Mouse (Mus musculus): ENCODE measurements around the gene Plppr2.

Plppr2 gene

DNA sequence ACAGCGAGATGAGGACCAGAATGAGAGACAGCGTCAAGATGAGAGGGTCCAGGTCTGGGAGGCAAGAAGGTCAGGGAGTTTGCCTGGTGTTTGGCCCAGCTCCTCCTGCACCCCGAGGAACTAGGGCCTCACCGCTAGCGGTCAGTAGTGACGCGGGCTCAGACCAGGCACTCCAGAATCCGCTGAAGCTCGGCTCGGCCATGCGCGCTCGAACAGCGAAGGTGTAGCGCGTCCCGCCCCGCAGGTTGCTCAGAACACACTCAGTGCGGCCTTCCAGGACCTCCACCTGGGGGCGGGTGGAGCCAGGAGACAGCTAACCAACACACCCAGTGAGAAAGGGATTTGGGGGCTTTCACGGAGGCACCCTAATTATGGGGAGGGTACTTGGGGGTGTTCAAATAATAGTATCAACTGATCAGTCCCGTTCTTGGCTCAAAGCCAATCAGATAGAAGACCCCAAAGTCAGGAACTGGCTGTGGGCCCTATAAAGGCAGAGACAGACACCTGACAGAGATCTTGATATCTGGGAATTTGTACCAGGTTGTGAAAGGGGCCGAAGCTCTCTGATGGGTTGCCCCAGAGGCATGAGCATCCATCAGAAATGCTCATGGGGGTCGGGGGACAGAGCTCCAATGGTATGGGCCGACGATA, 23.9 kb downstream of the Plppr2 start:
- DNase-seq (ENCODE audit: extremely low read depth, insufficient read length, low spot score), result no peak

DNA sequence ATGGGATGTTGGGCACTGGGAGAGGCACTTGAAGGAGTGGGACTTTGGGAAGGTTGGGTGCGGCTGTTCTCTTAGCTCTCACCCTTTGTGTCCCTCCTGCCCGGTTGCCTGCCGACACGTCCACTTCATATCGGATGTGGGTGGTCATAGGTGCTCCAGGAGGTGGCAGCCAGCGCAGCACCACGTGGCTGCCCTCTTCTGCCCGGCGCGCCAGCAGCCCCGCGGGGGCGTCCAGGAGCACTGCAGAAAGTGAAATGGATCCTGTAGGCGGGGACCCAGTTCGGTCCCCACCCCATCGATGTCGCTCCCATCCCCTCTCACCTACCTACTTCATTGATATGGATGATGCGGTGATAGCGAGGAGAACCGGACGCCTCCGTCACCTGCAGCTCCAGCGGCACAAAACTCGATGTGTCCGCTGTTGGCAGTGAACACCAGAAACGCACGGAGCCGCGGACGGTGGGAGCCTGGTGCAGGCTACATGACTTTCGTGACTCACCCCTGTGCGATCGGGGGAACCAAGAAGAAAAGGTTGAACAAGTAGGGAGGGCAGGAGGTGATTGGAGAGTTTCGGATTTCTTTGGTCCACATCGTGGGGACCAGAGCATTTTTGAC, 24.6 kb downstream of the Plppr2 start:
- DNase-seq (ENCODE audit: extremely low read depth, insufficient read length, low spot score), result no peak

DNA sequence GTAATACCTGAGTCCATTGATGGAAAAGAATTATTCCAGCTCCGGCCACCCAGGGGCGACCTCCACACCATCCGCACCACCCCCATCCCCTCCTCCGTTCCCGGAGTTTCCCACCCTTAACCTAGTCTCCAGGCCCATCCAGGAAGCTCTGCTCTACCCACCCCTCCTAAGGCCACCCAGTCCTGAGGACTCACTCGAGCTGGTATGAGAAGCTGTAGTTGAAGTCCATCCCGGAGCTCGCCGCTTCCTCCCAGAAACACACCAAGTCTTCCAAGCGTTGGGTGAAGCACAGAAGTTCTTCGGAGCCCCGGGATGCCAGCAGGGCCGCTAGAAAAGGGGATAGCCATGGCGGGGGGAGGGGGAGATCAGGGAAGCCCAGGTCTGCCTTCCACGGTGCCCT, 25.2 kb downstream of the Plppr2 start:
- DNase-seq (ENCODE audit: extremely low read depth, insufficient read length, low spot score), result no peak

DNA sequence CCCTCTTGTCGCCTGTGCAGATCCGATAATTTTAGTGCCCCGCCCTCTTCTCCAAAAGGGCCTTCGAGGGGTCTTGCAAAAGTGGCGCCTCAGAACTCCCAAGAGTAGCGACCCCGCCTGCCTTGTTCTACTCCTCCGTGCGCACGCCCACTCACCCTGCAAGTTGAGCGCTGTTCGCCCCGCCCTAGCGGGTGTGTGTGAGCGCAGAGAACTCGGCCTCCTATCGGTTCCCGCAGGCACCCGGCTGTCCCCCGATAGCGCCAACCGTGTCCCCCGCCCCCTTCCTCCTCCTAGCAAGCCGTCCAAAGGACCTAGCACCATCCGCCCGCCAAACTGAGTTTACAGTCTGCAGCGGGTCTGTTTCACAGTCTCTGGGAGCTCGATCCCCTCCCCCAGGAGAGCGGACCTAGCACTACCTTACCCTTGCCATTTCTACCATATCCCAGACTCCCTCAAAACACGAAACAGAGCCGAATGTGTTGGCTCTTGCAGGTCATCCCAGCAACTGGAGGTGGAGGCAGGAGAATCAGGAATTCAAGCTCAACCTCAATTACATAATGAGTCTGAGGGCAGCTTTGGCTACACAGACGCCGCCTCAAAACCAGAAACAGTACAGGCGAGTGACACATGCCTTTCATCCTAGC, 25.7 kb downstream of the Plppr2 start:
- no peak for DNase-seq (ENCODE audit: extremely low read depth, insufficient read length, low spot score)

DNA sequence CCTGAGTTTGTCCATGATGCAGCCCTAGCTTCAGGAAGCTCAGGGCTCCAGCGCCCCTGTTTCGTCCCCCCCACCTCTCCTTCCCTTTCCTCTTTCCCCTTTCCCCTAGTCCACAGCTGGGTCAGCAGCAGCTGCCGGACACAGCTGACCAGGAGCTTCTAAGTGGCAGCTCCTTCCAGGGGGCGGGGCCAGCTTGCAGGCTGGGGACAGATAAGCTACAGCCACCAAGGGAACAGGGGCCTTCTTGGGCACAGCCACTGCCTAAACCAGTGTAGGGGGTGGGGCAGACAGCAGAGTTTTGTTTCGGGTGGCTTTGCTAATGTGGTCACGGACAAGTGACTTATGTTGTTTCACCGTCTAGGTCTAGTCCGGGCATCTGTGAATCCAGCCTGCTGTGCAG, 26.6 kb downstream of the Plppr2 start, which contains the start of gene Epor:
Gene Epor (minus strand): TSS at position 90 of the 400 bp plus-strand sequence.
- DNase-seq (ENCODE audit: extremely low read depth, insufficient read length, low spot score), result no peak

DNA sequence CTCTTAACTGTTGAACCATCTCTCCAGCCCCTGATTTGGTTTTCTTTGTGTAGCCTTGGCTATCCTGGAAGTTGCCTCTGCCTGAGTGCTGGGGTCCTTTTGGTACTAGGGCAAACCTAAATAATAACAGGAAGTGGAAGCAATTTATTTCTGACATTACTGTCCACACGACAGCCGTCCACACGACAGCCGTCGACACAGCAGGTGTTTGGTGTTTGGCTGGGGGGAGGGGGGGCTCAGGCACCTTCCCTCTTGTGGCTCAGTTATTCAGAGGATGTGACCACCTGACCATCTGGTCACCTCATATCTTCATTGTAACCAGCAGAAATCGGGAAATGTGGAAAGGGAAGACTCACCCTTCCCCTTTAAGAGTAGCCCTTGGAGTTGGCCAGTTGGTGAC, 32.0 kb downstream of the Plppr2 start:
- no peak for DNase-seq (ENCODE audit: extremely low read depth, insufficient read length, low spot score)

DNA sequence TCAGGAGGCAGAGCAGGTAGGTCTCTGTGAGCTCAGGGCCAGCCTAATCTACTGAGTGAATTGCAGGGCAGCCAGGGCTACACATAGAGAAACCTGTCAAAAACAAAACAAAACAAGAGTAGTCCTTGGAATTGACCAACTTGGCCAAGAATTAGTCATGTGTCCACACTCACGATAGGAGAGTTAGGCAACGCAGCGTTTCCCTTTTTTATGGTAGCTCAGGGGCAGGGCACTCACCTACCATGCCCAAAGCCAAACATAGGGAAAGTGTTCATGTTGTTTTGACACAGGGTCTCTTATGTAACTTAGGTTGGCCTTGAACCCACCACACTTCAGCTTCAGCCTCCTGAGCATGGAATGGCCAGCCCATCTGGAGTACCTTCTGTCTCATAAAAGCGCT, 32.5 kb downstream of the Plppr2 start:
- DNase-seq (ENCODE audit: extremely low read depth, insufficient read length, low spot score), result no peak

DNA sequence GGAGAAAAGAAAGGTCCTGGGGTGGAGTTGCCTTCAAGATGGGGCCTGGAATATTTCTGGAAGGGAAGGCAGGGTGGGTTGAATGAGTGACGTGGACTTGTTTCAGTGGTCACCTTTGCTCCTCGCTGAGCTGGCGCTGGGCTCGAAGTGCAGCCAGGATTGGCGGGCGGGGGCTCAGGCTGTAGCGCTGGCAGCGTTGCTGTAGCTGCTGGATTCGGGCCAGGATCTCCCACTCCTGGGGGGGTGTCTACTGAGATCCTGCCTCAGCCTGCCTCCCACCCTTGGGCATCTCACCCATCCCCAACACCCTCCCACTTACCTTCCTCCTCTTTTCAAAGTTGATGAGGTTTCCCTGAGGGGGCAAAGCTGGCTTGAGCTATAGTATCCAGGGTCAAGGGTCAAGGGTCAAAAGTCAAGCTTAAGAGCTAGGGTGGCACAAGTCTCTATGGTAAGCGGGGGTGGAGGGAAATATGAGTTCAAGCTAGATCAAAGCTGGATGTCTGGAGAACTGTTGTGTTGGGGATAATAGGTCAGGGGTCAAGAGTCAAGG, 39.9 kb downstream of the Plppr2 start:
- no peak for DNase-seq (ENCODE audit: extremely low read depth, insufficient read length, low spot score)

DNA sequence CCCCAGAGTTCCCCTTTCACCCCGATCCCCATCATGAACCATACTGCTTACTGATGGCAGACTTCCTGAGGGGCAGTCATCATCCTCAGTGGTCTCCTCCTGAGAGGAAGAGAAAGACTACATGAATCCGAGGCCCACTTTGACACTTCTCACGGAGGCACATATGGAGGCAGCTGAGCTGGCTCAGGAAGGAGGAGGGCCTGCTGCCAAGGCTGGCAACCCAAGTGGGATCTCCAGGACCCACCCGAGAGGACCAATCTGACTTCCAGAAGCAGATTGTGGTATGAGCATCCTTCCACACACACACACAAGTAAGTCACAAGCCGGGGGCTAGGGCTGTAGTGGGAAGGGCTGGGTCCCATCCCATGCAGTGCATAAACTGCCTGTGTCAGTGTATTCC, 40.5 kb downstream of the Plppr2 start:
- no peak for DNase-seq (ENCODE audit: extremely low read depth, insufficient read length, low spot score)

DNA sequence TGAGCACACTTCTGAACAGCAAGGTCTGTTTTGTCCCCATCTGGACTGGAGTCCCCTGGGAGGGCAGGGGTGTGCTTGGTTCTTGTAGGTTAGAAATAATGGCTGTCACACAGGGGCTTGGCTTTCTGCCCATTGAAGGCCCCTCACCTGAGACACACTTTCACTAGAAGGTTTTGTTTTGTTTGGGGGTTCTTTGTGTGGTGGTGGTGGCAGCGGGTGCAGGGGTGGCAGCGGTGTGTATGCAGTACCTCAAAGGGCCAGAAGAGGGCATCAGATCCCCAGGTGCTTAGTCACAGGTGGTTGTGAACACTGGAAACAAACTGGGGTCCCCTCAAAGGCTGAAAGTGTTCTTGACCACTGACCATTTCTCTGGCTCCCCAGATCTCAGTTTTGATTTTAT, 41.1 kb downstream of the Plppr2 start:
- DNase-seq (ENCODE audit: extremely low read depth, insufficient read length, low spot score), result no peak

DNA sequence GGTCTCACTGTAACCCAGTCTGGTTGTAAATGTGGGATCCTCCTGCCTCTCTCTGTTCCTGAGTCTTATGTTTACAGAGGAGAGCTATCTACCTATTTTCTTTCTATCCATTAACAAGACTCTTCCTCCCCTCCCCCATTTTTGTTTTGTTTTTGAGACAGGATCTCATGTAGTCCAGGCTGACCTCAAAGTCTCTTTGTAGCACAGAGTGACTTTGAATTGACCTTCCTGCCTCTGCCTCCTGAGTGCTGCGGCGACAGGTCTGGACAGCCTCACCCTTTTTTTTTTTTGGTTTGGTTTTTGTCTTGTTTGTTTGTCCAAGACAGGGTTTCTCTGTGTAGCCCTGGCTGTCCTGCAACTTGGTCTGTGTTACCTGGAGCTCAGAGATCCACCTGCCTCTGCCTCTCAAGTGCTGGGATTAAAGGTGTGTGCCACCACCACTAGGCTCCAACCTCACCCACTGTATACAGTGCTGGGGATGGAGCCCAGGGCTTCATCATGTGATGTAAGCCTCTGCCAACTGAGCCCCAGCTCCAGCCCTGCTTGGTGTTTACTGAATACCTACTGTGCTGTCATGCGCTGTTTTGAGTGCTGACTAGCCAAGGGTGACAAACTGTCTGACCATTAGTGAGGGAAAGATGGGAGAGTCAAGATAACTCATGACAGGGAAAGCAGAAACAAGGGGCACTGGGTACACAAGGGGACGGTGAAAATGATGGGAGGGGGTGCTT, 41.7 kb downstream of the Plppr2 start:
- DNase-seq (ENCODE audit: extremely low read depth, insufficient read length, low spot score), result no peak

DNA sequence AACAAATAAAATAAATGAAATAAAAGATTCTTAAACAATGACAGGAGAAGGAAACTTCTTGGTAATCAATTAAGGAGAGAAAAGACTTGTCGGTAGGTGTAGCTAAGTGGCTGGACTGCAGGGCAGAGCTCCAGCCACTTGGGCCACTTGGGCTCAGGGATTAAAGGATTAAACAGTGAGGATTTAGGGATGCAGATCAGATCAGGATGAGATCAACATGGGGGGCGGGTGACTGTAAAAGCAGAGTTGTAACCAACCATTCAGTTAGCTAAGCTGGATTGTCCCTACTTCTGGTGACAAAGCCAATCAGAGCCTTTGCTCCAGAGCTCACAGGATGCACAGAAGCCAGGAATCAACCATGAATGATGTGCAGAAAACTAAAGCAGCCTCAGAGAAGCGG, 47.1 kb downstream of the Plppr2 start:
- no peak for DNase-seq (ENCODE audit: extremely low read depth, insufficient read length, low spot score)

DNA sequence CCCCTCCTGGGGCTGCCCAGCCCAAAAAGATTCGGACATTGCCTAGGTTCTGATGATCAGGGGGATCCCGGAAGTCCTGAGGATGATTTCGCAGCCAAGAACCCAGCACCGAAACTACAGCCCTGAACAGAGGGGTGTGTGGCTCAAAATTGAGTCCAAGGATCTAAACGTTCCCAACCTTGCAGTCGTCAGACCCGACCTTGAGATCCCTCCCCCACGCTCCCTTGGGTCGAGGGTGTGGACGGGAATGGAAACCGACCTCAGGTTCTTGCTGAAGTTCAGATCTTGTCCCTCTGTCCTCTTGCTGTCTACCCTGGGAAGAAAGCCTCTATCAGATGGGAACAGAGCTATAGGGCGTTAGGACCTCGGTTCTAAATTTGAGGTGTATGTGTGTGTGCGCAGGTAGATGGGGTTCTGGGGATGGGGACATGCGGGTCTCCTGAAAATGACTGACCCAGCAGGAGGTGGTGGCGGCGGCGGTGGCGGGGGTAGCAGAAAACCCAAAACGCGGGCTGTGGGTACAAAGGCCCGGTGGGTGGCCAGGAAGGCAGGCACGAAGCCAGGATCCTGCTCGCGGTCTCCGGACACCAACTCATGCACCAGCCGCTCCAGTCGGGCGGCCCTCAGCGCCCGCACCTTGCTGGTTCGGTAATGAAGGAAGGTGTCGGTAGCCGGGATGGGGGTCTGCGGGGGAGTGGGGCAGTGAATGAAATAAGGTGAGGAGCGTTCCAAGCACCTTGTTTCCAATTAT, 50.9 kb downstream of the Plppr2 start:
- DNase-seq (ENCODE audit: extremely low read depth, insufficient read length, low spot score), result no peak

DNA sequence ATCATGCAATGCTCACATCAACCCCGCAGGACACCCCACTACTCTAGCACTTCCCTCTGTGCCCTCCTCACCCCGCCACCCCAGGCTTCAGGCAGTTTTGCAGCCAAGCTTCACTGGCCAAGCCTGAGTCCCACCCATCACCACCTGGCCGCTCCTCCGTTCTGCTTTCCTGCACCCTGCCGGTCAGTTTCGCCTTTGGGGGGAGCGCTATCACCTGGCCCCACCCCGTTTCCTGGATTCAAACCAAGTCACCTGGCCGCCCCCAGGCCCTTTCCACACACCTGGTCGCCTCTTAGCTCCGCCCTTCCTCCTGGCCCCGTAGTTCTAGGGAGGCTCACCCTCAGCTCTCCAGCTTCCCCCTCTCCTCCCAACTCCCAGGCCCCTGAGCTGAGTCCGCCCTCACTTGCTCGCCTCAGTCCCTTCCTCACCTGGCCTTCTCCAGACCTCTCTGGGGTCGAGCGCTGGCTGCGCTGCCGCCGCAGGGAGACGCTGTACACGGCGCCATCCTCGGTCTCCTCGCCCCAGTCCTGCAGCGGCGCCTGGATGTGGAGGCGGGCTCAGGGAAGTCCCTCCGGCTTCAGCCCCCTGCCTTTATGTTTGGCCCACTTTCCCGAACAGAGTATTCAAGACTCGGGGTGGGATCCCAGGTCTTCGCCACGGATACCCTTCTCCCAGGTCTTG, 51.7 kb downstream of the Plppr2 start:
- no peak for DNase-seq (ENCODE audit: extremely low read depth, insufficient read length, low spot score)

DNA sequence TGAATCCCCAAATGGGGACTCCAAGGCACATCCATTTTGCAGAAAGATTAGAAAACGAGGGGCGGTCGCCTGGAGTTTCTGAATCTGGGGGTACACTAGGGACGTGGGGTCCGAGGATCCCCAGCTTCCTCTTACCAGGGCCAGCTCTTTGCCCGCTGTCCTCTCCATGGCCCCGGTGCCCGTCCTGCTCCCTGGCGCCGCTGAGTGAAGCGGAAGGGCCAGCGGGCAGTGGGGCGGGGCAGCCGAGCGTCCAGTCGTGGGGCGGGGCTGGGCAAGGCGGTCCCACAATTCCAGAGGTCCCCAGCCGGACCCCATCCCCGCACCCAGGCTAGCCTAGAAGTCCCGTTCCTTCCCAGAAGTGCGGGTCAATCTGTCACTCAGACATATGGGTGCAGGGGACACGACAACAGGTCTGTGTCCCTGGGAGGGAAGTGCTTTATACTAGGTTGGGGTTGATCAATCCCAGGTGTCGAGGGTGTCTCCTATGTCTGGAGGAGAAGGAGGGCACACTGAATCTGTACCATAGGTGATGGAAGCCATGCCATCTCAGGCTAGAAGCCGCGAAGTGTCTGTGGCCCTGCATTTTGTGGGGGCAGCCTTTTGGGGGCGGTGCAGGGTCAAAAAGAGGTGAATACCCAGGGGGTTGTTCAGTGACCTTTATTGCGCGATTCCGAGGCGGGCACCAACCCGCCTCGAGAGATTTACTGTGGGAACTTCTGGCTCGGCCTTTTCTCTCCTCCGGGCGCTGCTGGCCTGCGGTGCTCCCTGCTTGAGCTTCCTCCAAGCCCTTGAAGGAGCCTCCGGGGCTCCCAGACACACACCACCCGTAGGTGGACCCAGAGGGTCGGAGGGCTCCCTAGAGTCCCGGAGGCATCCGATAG, 52.6 kb downstream of the Plppr2 start, which contains the start of gene Rgl3:
Gene Rgl3 (minus strand): TSS at position 217 of the 881 bp plus-strand sequence.
- no peak for DNase-seq (ENCODE audit: extremely low read depth, insufficient read length, low spot score)

DNA sequence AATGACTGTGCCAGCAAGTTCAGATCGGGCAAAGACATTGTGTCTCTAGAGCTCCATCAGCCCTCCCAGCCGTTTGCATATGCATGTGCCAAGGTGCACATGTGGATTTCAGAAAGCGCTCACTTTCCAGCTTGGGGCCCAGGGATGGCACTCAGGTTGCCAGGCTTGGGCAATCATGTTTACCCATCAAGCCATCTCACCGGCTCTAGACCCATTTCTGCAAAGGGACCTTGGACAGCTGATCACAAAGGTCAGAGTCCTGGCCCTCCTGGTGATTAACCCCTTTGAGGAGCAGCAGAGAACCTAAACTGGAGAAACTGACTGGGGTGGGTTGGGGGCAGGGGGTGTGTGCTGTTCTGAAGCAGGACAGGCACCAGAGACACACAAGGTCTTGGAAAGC, 55.4 kb downstream of the Plppr2 start:
- DNase-seq (ENCODE audit: extremely low read depth, insufficient read length, low spot score), result no peak

DNA sequence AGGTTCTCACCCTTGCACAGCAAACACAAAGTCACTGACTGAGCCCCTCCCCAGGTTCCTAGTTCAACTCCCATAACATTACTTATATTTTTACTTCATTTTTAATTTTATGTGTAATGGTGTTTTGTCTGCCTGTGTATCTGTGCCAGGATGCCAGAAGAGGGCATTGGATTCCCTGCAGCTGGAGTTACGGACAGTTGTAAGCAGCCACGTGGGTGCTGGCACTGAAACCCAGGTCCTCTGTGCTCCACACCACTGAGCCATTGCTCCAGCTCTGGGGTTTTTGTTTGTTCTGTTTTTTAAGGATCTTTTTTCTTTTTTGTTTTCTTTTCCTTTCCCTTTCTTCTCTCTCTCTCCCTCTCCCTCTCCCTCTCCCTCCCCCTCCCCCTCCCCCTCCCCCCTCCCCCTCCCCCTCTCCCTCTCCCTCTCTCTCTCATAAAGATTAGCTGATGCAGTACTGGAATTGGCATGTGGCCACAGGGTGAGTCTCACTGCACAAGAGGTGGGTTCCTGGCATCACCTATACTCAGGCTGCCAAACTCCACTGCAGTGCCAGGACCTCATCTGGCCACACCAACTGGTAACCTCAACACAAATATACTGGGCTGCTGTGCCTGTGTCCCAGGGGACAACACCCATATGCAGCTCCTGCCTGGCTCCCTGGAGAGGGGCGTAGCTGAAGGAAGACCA, 59.5 kb downstream of the Plppr2 start:
- no peak for DNase-seq (ENCODE audit: extremely low read depth, insufficient read length, low spot score)

All from 3134 (cell line).